Mouse (Mus musculus) neural tube, embryonic 13.5 days (tissue): ENCODE results near the gene Rpap3. TPM values are rescaled to one million over a fixed set of nuclear protein-coding genes. Genes with fewer than 3 reads are reported as not detected.
A peak's percentile ranks its signal among the peaks of the same experiment; 100 is the strongest.

ENCODE experiments used
- ATAC-seq: fragments of 200-750 bp; cut with Nextera tagmentation; 2 replicates; pipeline ENCODE4 v1.8.0; 2017; ENCODE audit warnings: low read depth, mild to moderate bottlenecking, moderate TSS enrichment, moderate library complexity
- H3K27ac ChIP-seq: fragments of 300-500 bp; sonication (generic); replicated peaks from 2 replicates; pipeline ENCODE4 v1.5.1; 2015; ENCODE audit warnings: moderate library complexity, mild to moderate bottlenecking, inconsistent platforms
- H3K27me3 ChIP-seq: fragments of 300-500 bp; sonication (generic); 2 replicates; pipeline ENCODE4 v1.6.1; 2015; ENCODE audit warnings: mild to moderate bottlenecking, inconsistent platforms
- H3K36me3 ChIP-seq: fragments of 300-500 bp; sonication (generic); 2 replicates; pipeline ENCODE4 v1.6.1; 2015; ENCODE audit warnings: mild to moderate bottlenecking, inconsistent platforms
- H3K4me1 ChIP-seq: fragments of 300-500 bp; sonication (generic); replicated peaks from 2 replicates; pipeline ENCODE4 v1.6.1; 2015; ENCODE audit warnings: inconsistent platforms
- H3K4me2 ChIP-seq: fragments of 300-500 bp; sonication (generic); 2 replicates; pipeline ENCODE4 v1.6.1; 2015; ENCODE audit warnings: inconsistent platforms, mild to moderate bottlenecking, moderate library complexity
- H3K4me3 ChIP-seq: fragments of 300-500 bp; sonication (generic); 2 replicates; pipeline ENCODE4 v1.5.1; 2015; ENCODE audit warnings: mild to moderate bottlenecking, inconsistent platforms
- H3K9ac ChIP-seq: fragments of 300-500 bp; sonication (generic); 2 replicates; pipeline ENCODE4 v1.6.1; 2015; ENCODE audit warnings: moderate library complexity, mild to moderate bottlenecking, inconsistent platforms
- H3K9me3 ChIP-seq: fragments of 300-500 bp; sonication (generic); 2 replicates; pipeline ENCODE4 v1.6.1; 2016; ENCODE audit warnings: inconsistent platforms
- WGBS: fragments of 180-500 bp; shearing (Covaris S2); methylation state at CpG from one replicate; pipeline ENCODE4 v1.1.7; 2015; 5-methylcytosine and 5-hydroxymethylcytosine counted together
- polyA plus RNA-seq: library from polyadenylated mRNA; unstranded; fragments of >200 nt; fragmentation: Nextera tagmentation; extraction: Ambion mirVana; gene quantifications from 2 replicates; pipeline ENCODE4 v1.2.1, GENCODE M21; 2015

Rpap3 gene
- polyA plus RNA-seq, 1 experiment from 2014 or later: 32.7 TPM

DNA sequence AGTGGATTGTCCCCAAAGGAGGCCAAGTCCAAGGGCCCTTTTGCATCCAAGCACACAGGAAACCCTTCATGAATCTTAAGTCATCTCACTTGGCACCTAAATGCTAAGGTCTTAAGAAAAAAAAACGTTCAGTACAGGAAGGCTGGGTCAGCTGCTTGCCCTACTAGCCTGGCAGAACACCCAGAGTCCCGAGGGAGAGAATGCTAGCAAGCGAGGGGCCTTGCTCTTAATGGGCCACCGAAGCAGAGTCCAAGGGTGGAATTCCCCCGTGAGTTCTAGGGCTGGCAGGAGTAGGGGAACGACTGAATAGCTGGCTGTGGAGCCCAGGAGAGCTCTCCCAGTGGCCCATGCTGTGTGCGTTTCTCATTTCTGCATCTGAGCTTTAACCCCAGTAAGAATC, 23.2 kb upstream of the Rpap3 start:
- no peak overlapping the region for H3K4me3 ChIP-seq
- 57% methylated on average over 7 of the region's 7 CpGs for WGBS
- no peak overlapping the region for H3K27ac ChIP-seq

DNA sequence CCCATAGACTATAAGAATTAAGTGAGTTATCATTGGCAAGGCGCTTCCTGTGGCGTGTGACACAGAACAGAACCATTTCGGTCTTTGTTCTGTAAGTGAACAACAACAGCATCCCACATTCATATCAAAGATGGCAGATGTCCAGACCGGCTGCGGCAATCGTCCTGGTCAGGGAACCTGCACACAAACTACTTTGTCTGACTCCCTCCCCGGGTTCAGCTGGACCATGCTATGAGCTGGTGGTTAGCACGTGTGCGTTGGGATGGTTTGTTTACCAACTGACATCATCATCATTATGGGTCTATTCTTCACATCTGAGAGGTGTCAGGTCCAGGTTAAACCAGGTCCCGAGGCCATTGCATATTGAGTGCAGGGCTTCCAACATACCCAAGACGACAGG, 22.8 kb upstream of the Rpap3 start:
- Histone ChIP-seq H3K9ac (no peak overlapping the region), H3K4me3 (no peak overlapping the region), H3K27ac (no peak overlapping the region), H3K4me1 (no peaks in the 10 kb centered on the region), H3K9me3 (no peaks in the 10 kb centered on the region), H3K27me3 (no peaks in the 10 kb centered on the region), H3K36me3 (no peaks in the 10 kb centered on the region), H3K4me2 (no peak overlapping the region)
- no peak for ATAC-seq
- WGBS: 90% methylated on average over 11 of the region's 11 CpGs

More for the DNA sequence above, 23.2 kb upstream of the Rpap3 start:
- Histone ChIP-seq H3K9me3 (no peaks in the 10 kb centered on the region), H3K4me2 (no peak overlapping the region), H3K27me3 (no peaks in the 10 kb centered on the region), H3K36me3 (no peaks in the 10 kb centered on the region), H3K9ac (no peak overlapping the region), H3K4me1 (no peaks in the 10 kb centered on the region)
- no peak for ATAC-seq

DNA sequence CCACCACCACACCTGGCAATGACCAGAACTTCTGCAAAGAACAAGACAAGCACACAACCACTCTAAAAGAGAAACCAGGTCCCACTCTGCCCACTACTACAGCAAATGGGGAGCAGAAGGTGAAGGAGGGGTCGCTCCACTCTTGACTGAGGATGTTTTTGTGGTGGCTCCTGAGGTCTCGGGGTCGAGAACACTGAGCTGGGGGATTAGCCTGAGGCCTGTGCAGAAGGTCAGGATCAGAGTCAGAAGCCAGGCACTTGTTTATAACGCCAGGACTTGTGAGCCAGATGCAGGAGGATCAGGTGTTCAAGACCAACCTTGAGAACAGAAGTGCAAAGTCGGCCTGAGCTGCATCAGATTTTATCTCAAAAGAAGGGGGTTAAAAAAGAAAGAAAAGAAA, 21.9 kb upstream of the Rpap3 start:
- WGBS: 85% methylated on average over 5 of the region's 5 CpGs
- no peak for ATAC-seq
- Histone ChIP-seq H3K27me3 (no peaks in the 10 kb centered on the region), H3K9ac (no peak overlapping the region), H3K9me3 (no peaks in the 10 kb centered on the region), H3K4me2 (no peak overlapping the region), H3K4me3 (no peak overlapping the region), H3K36me3 (no peaks in the 10 kb centered on the region), H3K27ac (no peak overlapping the region), H3K4me1 (no peaks in the 10 kb centered on the region)

DNA sequence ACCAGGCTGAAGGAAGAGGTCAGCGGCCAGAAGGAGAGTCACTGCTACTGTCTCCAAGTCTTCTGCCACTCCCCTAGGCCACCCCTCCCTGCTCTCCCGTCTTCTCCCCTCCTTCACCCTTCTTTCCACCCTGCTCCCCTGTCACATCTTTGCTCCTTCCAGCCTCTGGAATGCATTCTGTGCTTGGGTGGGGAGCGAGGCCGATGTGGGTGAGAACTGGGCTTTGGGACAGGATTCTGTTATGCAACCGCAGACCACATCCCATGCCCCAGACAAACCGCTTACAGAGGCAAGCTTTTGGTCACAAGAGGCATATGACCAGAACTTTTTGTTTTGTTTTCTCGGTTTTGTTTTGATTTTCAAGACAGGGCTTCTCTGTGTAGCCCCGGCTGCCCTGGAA, 21.4 kb upstream of the Rpap3 start:
- H3K9me3 ChIP-seq: no peaks in the 10 kb centered on the region
- no peak for ATAC-seq
- H3K36me3 ChIP-seq: no peaks in the 10 kb centered on the region

DNA sequence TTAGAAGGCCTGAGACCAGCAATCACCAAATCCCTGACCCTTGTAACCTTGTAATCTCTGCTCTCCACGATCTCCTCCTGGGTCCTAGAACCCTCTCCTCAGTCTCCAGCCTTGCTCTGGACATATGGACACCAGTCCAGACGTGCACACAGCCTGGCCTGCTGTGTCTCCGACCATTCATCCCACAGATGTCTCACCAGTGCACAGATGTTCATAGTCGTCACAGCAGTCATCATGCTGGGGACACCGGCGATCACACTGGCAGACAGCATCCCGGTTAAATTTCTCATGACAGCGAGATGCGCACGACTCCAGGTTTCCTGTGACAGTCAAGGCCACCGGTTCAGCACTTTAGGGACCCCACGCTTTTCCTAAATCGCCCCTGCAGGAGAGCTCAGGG, 20.7 kb upstream of the Rpap3 start:
- Histone ChIP-seq H3K4me3 (no peak overlapping the region), H3K4me1 (peaks cover 4% of the 10 kb centered on the region; the same call in 1 of the 2 replicates), H3K36me3 (no peaks in the 10 kb centered on the region), H3K27ac (no peak overlapping the region), H3K27me3 (no peaks in the 10 kb centered on the region), H3K9ac (no peak overlapping the region), H3K4me2 (no peak overlapping the region), H3K9me3 (no peaks in the 10 kb centered on the region)
- ATAC-seq: no peak
- 74% methylated on average over 13 of the region's 13 CpGs for WGBS

More for the DNA sequence above, 21.4 kb upstream of the Rpap3 start:
- no peak overlapping the region for H3K4me3 ChIP-seq
- H3K27me3 ChIP-seq: no peaks in the 10 kb centered on the region
- H3K4me2 ChIP-seq: no peak overlapping the region
- no peaks in the 10 kb centered on the region for H3K4me1 ChIP-seq
- WGBS: 77% methylated on average over 8 of the region's 8 CpGs
- H3K9ac ChIP-seq: no peak overlapping the region
- no peak overlapping the region for H3K27ac ChIP-seq

DNA sequence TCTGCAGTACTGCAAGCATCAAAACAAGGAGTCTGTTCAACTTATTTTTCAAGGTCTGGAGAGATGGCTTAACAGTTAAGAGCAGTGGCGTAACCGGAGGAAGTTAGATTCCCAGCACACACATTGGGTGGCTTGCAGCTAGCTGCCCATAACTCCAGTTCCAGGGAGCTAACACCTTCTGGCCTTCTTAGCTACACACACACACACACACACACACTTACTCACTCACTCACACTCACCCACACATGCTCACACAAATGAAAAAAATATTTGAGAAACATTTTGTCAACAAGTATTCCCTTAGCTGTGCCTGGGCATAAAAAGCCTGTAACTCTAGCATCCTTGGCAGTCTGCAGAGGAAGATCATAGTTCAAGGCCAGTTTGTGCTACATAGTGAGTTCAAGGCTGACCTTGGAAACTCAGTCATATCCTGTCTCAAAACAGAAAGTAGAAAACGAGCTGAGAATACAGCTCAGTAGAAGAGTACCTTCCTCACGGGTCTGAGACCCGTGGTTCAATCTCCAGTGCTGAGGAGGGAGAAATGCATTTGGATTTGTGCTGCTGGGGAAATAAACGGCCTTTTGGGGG, 19.7 kb upstream of the Rpap3 start:
- ATAC-seq: no peak
- Histone ChIP-seq H3K4me2 (no peak overlapping the region), H3K4me1 (peaks cover 9% of the 10 kb centered on the region; the same call in 1 of the 2 replicates), H3K4me3 (no peak overlapping the region), H3K9me3 (no peaks in the 10 kb centered on the region), H3K27ac (no peak overlapping the region), H3K36me3 (no peaks in the 10 kb centered on the region), H3K27me3 (no peaks in the 10 kb centered on the region), H3K9ac (no peak overlapping the region)
- 80% methylated on average over 6 of the region's 6 CpGs for WGBS

DNA sequence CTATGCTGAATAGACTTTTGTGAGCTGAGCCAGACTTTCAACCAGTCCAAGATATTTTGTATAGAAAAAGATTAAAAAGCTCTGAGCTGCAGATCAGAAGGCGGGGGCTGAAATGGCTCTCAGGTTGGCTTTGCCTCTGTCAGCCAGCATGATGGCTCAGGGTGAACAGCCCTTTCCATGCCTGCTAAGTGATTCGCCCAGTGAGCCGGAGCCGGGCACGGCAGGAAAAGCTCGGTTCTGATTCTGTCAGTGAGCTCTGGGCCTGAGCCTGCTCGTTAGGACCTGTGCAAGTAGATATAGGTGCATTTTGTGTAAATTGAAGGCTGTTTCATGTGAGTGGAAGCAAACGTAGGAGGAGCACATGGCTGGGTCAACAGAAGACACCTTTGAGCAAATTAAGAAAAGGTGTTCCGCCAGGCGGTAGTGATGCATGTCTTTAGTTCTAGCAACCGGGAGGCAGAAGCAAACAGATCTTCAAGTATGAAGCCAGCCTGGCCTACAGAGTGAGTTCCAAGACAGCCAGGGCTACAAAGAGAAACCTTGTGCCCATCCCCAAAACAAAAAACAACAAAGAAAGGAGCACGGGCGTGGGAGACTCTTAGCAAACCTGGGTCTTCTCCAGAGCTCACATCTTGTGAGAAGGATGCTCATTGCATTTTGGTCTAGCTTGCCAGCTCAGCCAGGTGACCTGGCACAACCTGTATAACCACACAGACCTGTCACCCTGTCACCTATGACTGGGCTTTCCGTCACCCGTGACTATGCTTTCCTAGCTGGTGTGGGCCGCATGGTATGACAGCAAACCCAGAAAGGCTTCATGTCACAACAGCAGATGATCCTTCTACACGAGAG, 18.9 kb upstream of the Rpap3 start:
- Histone ChIP-seq H3K9ac (no peak overlapping the region), H3K4me3 (no peak overlapping the region), H3K36me3 (no peaks in the 10 kb centered on the region), H3K4me2 (no peak overlapping the region), H3K27me3 (no peaks in the 10 kb centered on the region), H3K4me1 (peaks cover 9% of the 10 kb centered on the region; the same call in 1 of the 2 replicates), H3K27ac (no peak overlapping the region), H3K9me3 (no peaks in the 10 kb centered on the region)
- WGBS: 89% methylated on average over 17 of the region's 17 CpGs
- no peak for ATAC-seq

DNA sequence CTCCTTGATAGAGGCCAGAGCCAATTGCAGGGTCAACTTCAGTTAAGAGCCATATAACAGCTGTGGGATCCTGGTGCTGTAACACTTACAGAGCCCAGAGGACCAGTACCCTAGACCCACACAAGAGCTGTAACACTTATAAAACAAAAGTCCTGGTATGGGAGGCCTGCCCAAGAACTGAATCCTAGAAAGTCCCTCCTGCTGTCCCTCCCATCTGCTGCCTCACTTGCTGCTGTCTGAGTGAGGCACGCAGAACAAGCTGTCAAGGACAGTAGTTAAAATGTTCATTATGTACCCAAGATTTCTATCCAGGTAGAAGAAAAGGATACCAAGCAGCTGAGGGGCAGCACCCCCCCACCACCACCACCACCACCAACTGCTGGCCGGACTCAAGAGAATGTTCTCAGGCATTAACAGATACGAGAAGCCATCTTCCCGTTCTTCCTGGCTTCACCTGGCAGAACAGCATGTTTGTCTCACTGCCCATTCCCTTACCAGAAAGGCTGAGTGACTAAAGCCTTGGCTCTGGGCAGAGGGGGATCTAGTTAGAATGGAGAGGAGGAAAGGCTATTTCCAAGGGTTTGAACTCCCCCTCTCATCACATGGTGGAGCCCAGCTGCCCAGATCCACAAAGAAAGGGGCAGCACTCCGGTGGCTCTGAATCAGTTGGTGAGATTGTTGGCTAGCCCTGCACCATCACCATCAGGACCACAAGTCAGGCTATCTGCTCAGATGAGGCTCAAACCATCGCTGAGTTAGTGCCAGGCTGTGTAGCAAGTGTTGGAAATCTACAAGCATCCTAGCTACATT, 18.1 kb upstream of the Rpap3 start:
- H3K4me3 ChIP-seq: no peak overlapping the region

DNA sequence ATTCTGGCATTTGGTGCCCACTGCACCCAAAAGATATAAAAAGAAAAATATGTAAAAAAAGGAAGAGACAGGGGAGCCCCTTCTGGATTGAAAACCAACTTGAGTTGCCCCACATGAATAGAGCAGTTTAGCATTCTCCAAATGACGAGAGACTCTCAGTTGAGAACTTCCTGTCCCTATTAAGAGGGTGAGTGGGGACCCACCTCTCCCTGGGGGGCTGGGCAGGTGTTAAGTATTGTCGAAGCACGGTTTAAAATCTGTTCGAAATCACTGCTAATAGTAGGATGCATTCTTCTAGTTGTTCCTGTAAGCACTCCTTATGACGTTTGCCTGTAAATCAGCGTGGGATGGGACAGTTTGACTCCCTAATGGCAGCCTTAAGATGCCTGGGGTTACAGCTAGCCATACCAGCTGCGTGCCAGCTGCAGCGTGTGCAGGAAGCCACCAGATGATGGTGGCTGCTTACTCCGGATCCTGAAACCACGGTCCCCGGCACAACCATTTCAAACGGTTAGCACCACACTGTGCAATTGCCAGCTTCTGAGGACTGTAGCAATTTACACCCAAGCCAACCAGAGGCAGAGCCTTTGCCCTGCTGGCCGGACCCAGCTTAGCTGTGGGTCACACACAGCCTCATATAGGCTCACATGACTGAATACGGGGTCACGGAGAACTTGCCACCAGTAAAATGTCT, 15.5 kb upstream of the Rpap3 start:
- no peak overlapping the region for H3K4me2 ChIP-seq
- ATAC-seq: no peak
- no peak overlapping the region for H3K9ac ChIP-seq
- H3K36me3 ChIP-seq: no peaks in the 10 kb centered on the region
- H3K9me3 ChIP-seq: no peaks in the 10 kb centered on the region
- no peak overlapping the region for H3K27ac ChIP-seq
- H3K27me3 ChIP-seq: no peaks in the 10 kb centered on the region
- peaks cover 9% of the 10 kb centered on the region; the same call in 1 of the 2 replicates for H3K4me1 ChIP-seq
- 60% methylated on average over 15 of the region's 15 CpGs for WGBS
- H3K4me3 ChIP-seq: no peak overlapping the region

More for the DNA sequence above, 18.1 kb upstream of the Rpap3 start:
- H3K4me1 ChIP-seq: peaks cover 9% of the 10 kb centered on the region; the same call in 1 of the 2 replicates
- H3K4me2 ChIP-seq: no peak overlapping the region
- no peaks in the 10 kb centered on the region for H3K27me3 ChIP-seq
- 87% methylated on average over 6 of the region's 6 CpGs for WGBS
- H3K27ac ChIP-seq: no peak overlapping the region
- no peaks in the 10 kb centered on the region for H3K9me3 ChIP-seq
- no peaks in the 10 kb centered on the region for H3K36me3 ChIP-seq
- no peak for ATAC-seq
- H3K9ac ChIP-seq: no peak overlapping the region

DNA sequence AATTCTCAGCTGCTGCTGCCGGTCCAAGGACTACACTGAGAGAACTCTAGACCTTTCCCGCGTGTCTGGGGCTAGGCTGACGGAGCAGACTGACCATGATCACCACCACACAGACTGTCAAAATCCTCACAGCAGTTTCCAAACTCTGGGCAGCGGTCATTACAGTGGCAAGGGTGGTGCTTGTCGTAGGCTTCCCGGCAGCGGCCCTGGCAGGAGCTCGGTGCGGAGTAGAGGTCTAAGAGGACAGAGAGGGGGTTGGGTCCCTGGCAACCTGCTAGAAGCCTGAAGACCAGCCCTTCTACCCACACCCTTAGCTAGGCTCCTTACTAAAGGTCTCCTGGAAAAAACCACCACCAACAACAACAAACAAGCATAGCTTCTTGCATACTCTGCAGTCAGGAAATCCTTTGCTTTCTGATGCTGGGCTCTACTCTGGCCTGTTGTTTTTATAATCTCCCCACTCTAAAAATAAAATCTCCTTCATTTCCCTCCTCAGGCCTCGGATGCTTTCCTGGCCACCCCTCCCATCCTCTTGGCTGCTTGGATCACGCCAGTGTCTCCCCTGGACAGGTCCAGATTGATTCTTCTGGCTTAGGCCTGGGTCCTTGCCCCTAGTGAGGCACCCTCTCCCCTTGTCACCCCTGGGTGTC, 14.5 kb upstream of the Rpap3 start:
- H3K9me3 ChIP-seq: no peaks in the 10 kb centered on the region
- H3K9ac ChIP-seq: no peak overlapping the region
- H3K4me2 ChIP-seq: no peak overlapping the region
- H3K4me1 ChIP-seq: peaks cover 9% of the 10 kb centered on the region; the same call in 1 of the 2 replicates
- no peak for ATAC-seq
- H3K27me3 ChIP-seq: no peaks in the 10 kb centered on the region
- WGBS: 76% methylated on average over 12 of the region's 12 CpGs
- no peaks in the 10 kb centered on the region for H3K36me3 ChIP-seq
- H3K27ac ChIP-seq: peak overlapping the region; percentile 15
- no peak overlapping the region for H3K4me3 ChIP-seq

DNA sequence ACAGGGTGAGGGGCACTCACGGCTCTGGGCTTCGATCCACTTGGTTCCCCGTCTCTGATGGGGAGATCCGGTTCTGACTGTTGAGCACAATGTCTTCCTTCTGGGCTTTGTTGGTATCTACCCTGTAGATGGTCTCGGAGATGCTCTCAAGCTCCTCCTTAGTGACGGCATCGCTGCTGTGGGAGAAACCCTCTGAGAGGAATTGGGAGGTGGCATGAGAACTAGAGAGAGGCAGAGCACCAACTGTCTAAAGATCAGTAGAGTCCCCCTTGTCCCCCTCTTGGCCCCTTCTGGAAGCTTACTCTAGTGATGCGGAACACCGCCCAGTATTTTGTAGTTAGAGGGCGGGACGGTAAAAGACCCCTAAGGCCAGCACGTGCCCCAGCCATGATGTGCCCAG, 13.9 kb upstream of the Rpap3 start:
- Histone ChIP-seq H3K9me3 (no peaks in the 10 kb centered on the region), H3K27me3 (no peaks in the 10 kb centered on the region), H3K9ac (no peak overlapping the region), H3K4me1 (peaks cover 9% of the 10 kb centered on the region; the same call in 1 of the 2 replicates), H3K4me2 (no peak overlapping the region), H3K4me3 (no peak overlapping the region), H3K27ac (no peak overlapping the region), H3K36me3 (no peaks in the 10 kb centered on the region)
- ATAC-seq: no peak
- WGBS: 93% methylated on average over 12 of the region's 12 CpGs
